ENCODE assay signal across 8 mouse cellular contexts in the genomic region with DNA sequence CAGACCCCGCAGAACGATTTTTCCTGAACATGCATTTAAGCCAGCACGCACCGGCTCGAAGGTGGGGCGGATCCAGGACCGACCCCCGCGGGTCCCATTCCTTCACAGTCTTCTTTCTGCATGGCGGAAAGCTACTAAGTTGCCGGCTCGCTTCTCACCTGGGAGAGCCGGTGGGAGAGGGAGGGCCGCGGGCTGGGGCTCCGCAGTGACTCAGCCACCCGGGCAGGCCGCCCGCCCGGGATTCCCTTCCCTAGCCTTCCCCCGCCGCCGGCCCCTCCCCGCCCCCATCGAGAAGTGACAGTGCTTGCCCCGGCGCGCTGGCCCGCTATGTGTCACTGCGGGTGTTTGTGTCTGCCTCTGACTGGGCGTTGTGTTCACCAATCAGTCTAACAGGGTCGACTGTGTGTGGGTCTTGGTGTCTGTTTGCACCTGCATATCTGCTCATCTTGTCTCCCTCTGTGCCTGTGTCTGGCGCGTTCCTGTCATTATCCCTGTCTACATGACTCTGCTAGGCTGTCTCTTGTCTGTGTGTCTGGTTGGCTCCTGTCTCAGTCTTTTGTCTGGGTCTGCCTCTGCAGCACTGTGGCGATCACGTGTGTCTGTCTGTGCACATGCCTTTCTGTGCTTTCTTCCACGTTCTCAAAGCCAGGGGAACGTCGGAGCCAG. TPM values are rescaled to one million over a fixed set of nuclear protein-coding genes. Genes with fewer than 3 reads are reported as not detected.
DNase-seq lines count a peak whose midpoint lies in the region; ATAC-seq and TF ChIP-seq lines count a peak whose summit lies in the region.

No protein-coding gene starts in this region.

- DNase-seq in layer of hippocampus, adult 8-10 months (ENCODE audit: low spot score in 2 of 2), result peak; percentile 54
- no peak for DNase-seq in layer of hippocampus, adult 11-12 months (ENCODE audit: low spot score)
- DNase-seq in gastrocnemius, adult 18-20 months (ENCODE audit: low spot score), result peak; percentile 80
- peak; percentile 60 for DNase-seq in thymus, adult 2 months

- H3K9ac ChIP-seq in hindbrain, embryonic 16.5 days (ENCODE audit: low read depth, low read length), result peak overlapping the region; percentile 85
- H3K9ac ChIP-seq in limb, embryonic 15.5 days, result peak overlapping the region; percentile 39
- peak overlapping the region; percentile 90 for H3K9ac ChIP-seq in midbrain, embryonic 16.5 days (ENCODE audit: low read depth, low read length)

- peak overlapping the region; percentile 98 for H3K4me3 ChIP-seq in brown adipose tissue, adult 24 weeks (ENCODE audit: insufficient read depth, low read depth, low read length)
- peak overlapping the region; percentile 76 for H3K4me3 ChIP-seq in hindbrain, embryonic 16.5 days (ENCODE audit: low read length)
- peak overlapping the region; percentile 62 for H3K4me3 ChIP-seq in limb, embryonic 15.5 days
- H3K4me3 ChIP-seq in midbrain, embryonic 16.5 days (ENCODE audit: low read depth, low read length), result peak overlapping the region; percentile 75
- peak overlapping the region; percentile 90 for H3K4me3 ChIP-seq in thymus, adult 2 months (ENCODE audit: control insufficient read depth, insufficient read depth, low read length)

- H3K9me3 ChIP-seq in hindbrain, embryonic 16.5 days (ENCODE audit: control insufficient read depth, low read length), result no peaks in the 10 kb centered on the region
- H3K9me3 ChIP-seq in limb, embryonic 15.5 days, result no peaks in the 10 kb centered on the region
- no peaks in the 10 kb centered on the region for H3K9me3 ChIP-seq in midbrain, embryonic 16.5 days (replicated peaks; ENCODE audit: control insufficient read depth, low read length, poor library complexity, severe bottlenecking)

- WGBS in hindbrain, embryonic 16.5 days, result under 1% methylated on average over 38 of the region's 39 CpGs
- WGBS in limb, embryonic 15.5 days, result 1% methylated on average over 35 of the region's 39 CpGs
- under 1% methylated on average over 39 of the region's 39 CpGs for WGBS in midbrain, embryonic 16.5 days
- WGBS in thymus, adult 2 months, result 1% methylated on average over 39 of the region's 39 CpGs

- peaks cover 4% of the 10 kb centered on the region for H3K36me3 ChIP-seq in hindbrain, embryonic 16.5 days (ENCODE audit: control insufficient read depth, insufficient read depth, low read length)
- H3K36me3 ChIP-seq in limb, embryonic 15.5 days, result peaks cover 23% of the 10 kb centered on the region
- H3K36me3 ChIP-seq in midbrain, embryonic 16.5 days (ENCODE audit: control insufficient read depth, insufficient read depth, low read length), result peaks cover 9% of the 10 kb centered on the region
- peaks cover 12% of the 10 kb centered on the region for H3K36me3 ChIP-seq in thymus, adult 2 months (ENCODE audit: control insufficient read depth, insufficient read depth, low read length)

- peak overlapping the region; percentile 81 for H3K27ac ChIP-seq in brown adipose tissue, adult 24 weeks (replicated peaks; ENCODE audit: low read depth, low read length)
- peak overlapping the region; percentile 91 for H3K27ac ChIP-seq in hindbrain, embryonic 16.5 days (ENCODE audit: low read depth, low read length)
- H3K27ac ChIP-seq in limb, embryonic 15.5 days, result peak overlapping the region; percentile 98
- peak overlapping the region; percentile 84 for H3K27ac ChIP-seq in midbrain, embryonic 16.5 days (ENCODE audit: low read length)
- peak overlapping the region; percentile 98 for H3K27ac ChIP-seq in thymus, adult 2 months (ENCODE audit: control insufficient read depth, insufficient read depth, low read length)

- TF ChIP-seq POLR2A in thymus, adult 2 months (IDR thresholded peaks at IDR 0.05; ENCODE audit: control insufficient read depth, extremely low read depth, insufficient read depth, low read length, poor library complexity), result no peak

- peak overlapping the region; percentile 67 for H3K4me2 ChIP-seq in hindbrain, embryonic 16.5 days (ENCODE audit: low read length)
- H3K4me2 ChIP-seq in limb, embryonic 15.5 days, result peak overlapping the region; percentile 94
- H3K4me2 ChIP-seq in midbrain, embryonic 16.5 days (ENCODE audit: low read length), result peak overlapping the region; percentile 92

- H3K27me3 ChIP-seq in hindbrain, embryonic 16.5 days (replicated peaks; ENCODE audit: control insufficient read depth, insufficient read depth, low read length), result no peaks in the 10 kb centered on the region
- no peaks in the 10 kb centered on the region for H3K27me3 ChIP-seq in limb, embryonic 15.5 days
- H3K27me3 ChIP-seq in midbrain, embryonic 16.5 days (ENCODE audit: control insufficient read depth, insufficient read depth, low read depth, low read length), result no peaks in the 10 kb centered on the region
- H3K27me3 ChIP-seq in thymus, adult 2 months (ENCODE audit: control insufficient read depth, insufficient read depth, low read length), result no peaks in the 10 kb centered on the region

- ATAC-seq in hindbrain, embryonic 16.5 days, result no peak
- ATAC-seq in limb, embryonic 15.5 days (ENCODE audit: insufficient number of reproducible peaks, low FRiP score, low TSS enrichment, low read depth), result no peak
- ATAC-seq in midbrain, embryonic 16.5 days, result no peak

- no peak for TF ChIP-seq CTCF in thymus, adult 2 months (IDR thresholded peaks at IDR 0.05; ENCODE audit: borderline replicate concordance, control insufficient read depth, extremely low read depth, insufficient read depth, low read length, poor library complexity)

- peaks cover 12% of the 10 kb centered on the region for H3K4me1 ChIP-seq in brown adipose tissue, adult 24 weeks (ENCODE audit: control insufficient read depth, insufficient read depth, insufficient read length, low read length)
- peaks cover 51% of the 10 kb centered on the region for H3K4me1 ChIP-seq in hindbrain, embryonic 16.5 days (ENCODE audit: control insufficient read depth, insufficient read depth, low read depth, low read length)
- peaks cover 66% of the 10 kb centered on the region for H3K4me1 ChIP-seq in limb, embryonic 15.5 days
- H3K4me1 ChIP-seq in midbrain, embryonic 16.5 days (ENCODE audit: control insufficient read depth, insufficient read depth, low read length), result peaks cover 51% of the 10 kb centered on the region
- H3K4me1 ChIP-seq in thymus, adult 2 months (replicated peaks; ENCODE audit: control insufficient read depth, insufficient read depth, low read length), result peaks cover 44% of the 10 kb centered on the region

RNA-seq across cellular contexts. Expression of gene Kdm6b, which starts 1.8 kb away (rescaled TPM):
- 10 to 100 TPM; 32.3 to 36.4 (median 34.8) TPM for total RNA-seq in layer of hippocampus, adult 8-10 months (2022)
- 13.9 and 16.9 TPM in 2 replicates for polyA plus RNA-seq in brown adipose tissue, adult 24 weeks (2012; ENCODE audit: insufficient read depth, insufficient read length, missing spikeins)
- total RNA-seq in gastrocnemius, adult 18-20 months (2021), result 10 to 100 TPM; 19.6 to 22.0 TPM
- 22.9 and 29.0 TPM in 2 replicates for polyA plus RNA-seq in hindbrain, embryonic 16.5 days (2015; fragmentation: Nextera tagmentation; extraction: Ambion mirVana)
- polyA plus RNA-seq in limb, embryonic 15.5 days (2015; fragmentation: Nextera tagmentation; extraction: Ambion mirVana), result 30.8 and 32.0 TPM in 2 replicates
- 36.4 and 39.0 TPM in 2 replicates for polyA plus RNA-seq in midbrain, embryonic 16.5 days (2015; fragmentation: Nextera tagmentation; extraction: Ambion mirVana)
- 61.0 and 77.3 TPM in 2 replicates for polyA plus RNA-seq in thymus, adult 2 months (2012; rRNA removed)

RNA-seq across cellular contexts. Expression of gene Tmem88, which starts 13.6 kb away (rescaled TPM):
- total RNA-seq in layer of hippocampus, adult 8-10 months (2022), result 1 to 10 TPM; 2.2 to 2.8 (median 2.5) TPM
- polyA plus RNA-seq in brown adipose tissue, adult 24 weeks (2012; ENCODE audit: insufficient read depth, insufficient read length, missing spikeins), result 4.1 and 8.3 TPM in 2 replicates
- total RNA-seq in gastrocnemius, adult 18-20 months (2021), result 1 to 10 TPM; 2.6 to 4.1 TPM
- polyA plus RNA-seq in hindbrain, embryonic 16.5 days (2015; fragmentation: Nextera tagmentation; extraction: Ambion mirVana), result 8.9 and 9.2 TPM in 2 replicates
- 18.8 and 20.4 TPM in 2 replicates for polyA plus RNA-seq in limb, embryonic 15.5 days (2015; fragmentation: Nextera tagmentation; extraction: Ambion mirVana)
- 5.2 and 5.9 TPM in 2 replicates for polyA plus RNA-seq in midbrain, embryonic 16.5 days (2015; fragmentation: Nextera tagmentation; extraction: Ambion mirVana)
- 7.3 and 9.3 TPM in 2 replicates for polyA plus RNA-seq in thymus, adult 2 months (2012; rRNA removed)

RNA-seq across cellular contexts. Expression of gene Cyb5d1, which starts 16.2 kb away (rescaled TPM):
- 10 to 100 TPM; 37.5 to 51.2 (median 46.5) TPM for total RNA-seq in layer of hippocampus, adult 8-10 months (2022)
- 16.1 and 18.9 TPM in 2 replicates for polyA plus RNA-seq in brown adipose tissue, adult 24 weeks (2012; ENCODE audit: insufficient read depth, insufficient read length, missing spikeins)
- total RNA-seq in gastrocnemius, adult 18-20 months (2021), result 10 to 100 TPM; 29.3 to 33.0 TPM
- 28.7 and 33.0 TPM in 2 replicates for polyA plus RNA-seq in hindbrain, embryonic 16.5 days (2015; fragmentation: Nextera tagmentation; extraction: Ambion mirVana)
- polyA plus RNA-seq in limb, embryonic 15.5 days (2015; fragmentation: Nextera tagmentation; extraction: Ambion mirVana), result 30.2 and 36.6 TPM in 2 replicates
- polyA plus RNA-seq in midbrain, embryonic 16.5 days (2015; fragmentation: Nextera tagmentation; extraction: Ambion mirVana), result 27.1 and 28.9 TPM in 2 replicates
- polyA plus RNA-seq in thymus, adult 2 months (2012; rRNA removed), result 37.2 and 41.5 TPM in 2 replicates

RNA-seq across cellular contexts. Expression of gene Naa38, which starts 16.4 kb away (rescaled TPM):
- 100 to 1,000 TPM; 101 to 126 (median 111) TPM for total RNA-seq in layer of hippocampus, adult 8-10 months (2022)
- polyA plus RNA-seq in brown adipose tissue, adult 24 weeks (2012; ENCODE audit: insufficient read depth, insufficient read length, missing spikeins), result 249 and 290 TPM in 2 replicates
- 10 to 100 TPM; 70.5 to 72.1 TPM for total RNA-seq in gastrocnemius, adult 18-20 months (2021)
- 102 and 130 TPM in 2 replicates for polyA plus RNA-seq in hindbrain, embryonic 16.5 days (2015; fragmentation: Nextera tagmentation; extraction: Ambion mirVana)
- polyA plus RNA-seq in limb, embryonic 15.5 days (2015; fragmentation: Nextera tagmentation; extraction: Ambion mirVana), result 143 and 144 TPM in 2 replicates
- polyA plus RNA-seq in midbrain, embryonic 16.5 days (2015; fragmentation: Nextera tagmentation; extraction: Ambion mirVana), result 86.2 and 89.6 TPM in 2 replicates
- polyA plus RNA-seq in thymus, adult 2 months (2012; rRNA removed), result 139 and 170 TPM in 2 replicates

RNA-seq across cellular contexts. Expression of gene Chd3, which starts 42.5 kb away (rescaled TPM):
- 100 to 1,000 TPM; 435 to 510 (median 495) TPM for total RNA-seq in layer of hippocampus, adult 8-10 months (2022)
- polyA plus RNA-seq in brown adipose tissue, adult 24 weeks (2012; ENCODE audit: insufficient read depth, insufficient read length, missing spikeins), result 19.4 and 27.0 TPM in 2 replicates
- total RNA-seq in gastrocnemius, adult 18-20 months (2021), result 1 to 10 TPM; 5.7 to 7.9 TPM
- 68.0 and 73.2 TPM in 2 replicates for polyA plus RNA-seq in hindbrain, embryonic 16.5 days (2015; fragmentation: Nextera tagmentation; extraction: Ambion mirVana)
- 77.4 and 89.3 TPM in 2 replicates for polyA plus RNA-seq in limb, embryonic 15.5 days (2015; fragmentation: Nextera tagmentation; extraction: Ambion mirVana)
- 82.8 and 86.1 TPM in 2 replicates for polyA plus RNA-seq in midbrain, embryonic 16.5 days (2015; fragmentation: Nextera tagmentation; extraction: Ambion mirVana)
- 278 and 280 TPM in 2 replicates for polyA plus RNA-seq in thymus, adult 2 months (2012; rRNA removed)

Comparison
In these comparisons a context has a peak if more than half of its experiments do, and no peak if none do; other contexts are left out.
1. H3K9ac ChIP-seq: peak in every context shown above with its lines; median percentile 90 in midbrain, embryonic 16.5 days; 85 in hindbrain, embryonic 16.5 days; 39 in limb, embryonic 15.5 days.